Mouse (Mus musculus): ENCODE results near the gene Ptgir.

- no peak for TF ChIP-seq CTCF (IDR thresholded peaks at IDR 0.05; ENCODE audit: borderline replicate concordance, insufficient read depth, low read depth, low read length)
- TF ChIP-seq POLR2A (IDR thresholded peaks at IDR 0.05; ENCODE audit: borderline replicate concordance, insufficient read depth, low read length): peak; percentile 77; the same call in 1 of the 2 replicates
These were observed 17.2 kb downstream of the Ptgir start for GRCm38 (mm10) chr7:16923283-16924036.
